Mouse (Mus musculus) kidney, postnatal 25 days (tissue): ENCODE data around the gene Nppb.
A peak's percentile ranks its signal among the peaks of the same experiment; 100 is the strongest.

Source experiments
- DNase-seq, 2 experiments: peaks; one replicate each; pipeline ENCODE4 v3.0.0; 2021; ENCODE audit warnings: mixed read lengths in 2 of 2

Nppb gene

DNA sequence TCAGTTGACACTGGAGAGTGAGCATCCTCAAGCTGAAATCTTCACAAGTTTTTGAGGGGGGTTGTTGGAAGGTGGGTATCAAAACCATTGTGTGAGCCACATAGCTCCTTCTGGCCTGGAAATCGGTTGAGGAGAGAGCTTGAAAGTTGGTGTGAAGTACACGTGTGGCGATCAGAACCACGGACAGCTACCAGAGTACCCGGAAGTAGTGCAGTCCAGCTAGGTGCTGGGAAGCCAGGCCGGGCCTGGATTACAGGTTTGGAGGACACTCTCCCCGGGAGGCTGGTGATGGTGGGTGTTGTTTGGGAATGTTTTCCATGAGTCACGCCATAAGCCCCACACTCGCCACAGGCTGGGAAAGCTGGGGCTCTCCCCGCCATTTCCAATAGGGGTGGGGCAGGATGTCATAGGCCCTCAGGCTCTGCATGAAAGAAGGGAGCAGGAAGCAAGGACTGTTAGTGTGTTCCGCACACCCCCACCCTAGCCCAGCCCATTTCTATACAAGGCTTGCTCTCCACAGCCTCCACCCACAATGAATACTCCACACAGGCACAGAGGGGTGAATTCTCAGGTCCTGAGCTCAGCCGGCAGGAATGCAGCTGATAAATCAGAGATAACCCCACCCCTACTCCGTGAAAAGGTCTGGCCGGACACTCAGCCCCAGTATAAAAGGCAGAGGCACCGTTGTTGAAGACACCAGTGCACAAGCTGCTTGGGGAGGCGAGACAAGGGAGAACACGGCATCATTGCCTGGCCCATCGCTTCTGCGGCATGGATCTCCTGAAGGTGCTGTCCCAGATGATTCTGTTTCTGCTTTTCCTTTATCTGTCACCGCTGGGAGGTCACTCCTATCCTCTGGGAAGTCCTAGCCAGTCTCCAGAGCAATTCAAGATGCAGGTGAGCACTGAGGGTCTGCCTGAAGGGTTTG lies at the start of gene Nppb:
Gene Nppb, plus strand, starts transcription at position 584 of the 928 bp plus-strand sequence.
- peak; percentile 70 to 74 for DNase-seq

DNA sequence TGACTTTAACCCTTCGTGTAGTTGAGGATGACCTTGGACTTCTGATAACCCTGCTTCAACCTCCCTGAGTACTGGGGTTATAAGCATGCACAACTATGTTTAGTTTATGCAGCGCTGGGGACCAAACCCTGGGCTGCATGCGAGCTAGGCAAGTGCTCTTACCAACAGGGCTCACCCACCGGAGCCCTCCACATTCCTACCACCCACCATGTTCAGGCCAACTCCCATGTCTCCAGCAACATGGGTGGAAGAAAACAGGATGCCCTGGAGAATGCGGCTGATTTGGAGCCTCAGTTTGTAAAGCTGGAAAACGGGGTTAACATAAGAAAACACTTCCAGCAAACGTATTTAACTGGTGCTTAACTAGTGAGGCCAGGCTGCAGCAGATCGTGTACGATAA lies 49.7 kb upstream of the Nppb start:
- DNase-seq: no peak

GRCm38 (mm10) chr4:147936331-147936954 lies 49.1 kb upstream of the Nppb start, which contains the start of gene Plod1:
TSS of gene Plod1 (minus strand) at chr4:147936767.
- DNase-seq: peak; percentile 88 to 93

GRCm38 (mm10) chr4:147937021-147937420 lies 48.6 kb upstream of the Nppb start:
- no peak for DNase-seq

- no peak for DNase-seq
These were observed 48.1 kb upstream of the Nppb start for GRCm38 (mm10) chr4:147937486-147937885.

DNA sequence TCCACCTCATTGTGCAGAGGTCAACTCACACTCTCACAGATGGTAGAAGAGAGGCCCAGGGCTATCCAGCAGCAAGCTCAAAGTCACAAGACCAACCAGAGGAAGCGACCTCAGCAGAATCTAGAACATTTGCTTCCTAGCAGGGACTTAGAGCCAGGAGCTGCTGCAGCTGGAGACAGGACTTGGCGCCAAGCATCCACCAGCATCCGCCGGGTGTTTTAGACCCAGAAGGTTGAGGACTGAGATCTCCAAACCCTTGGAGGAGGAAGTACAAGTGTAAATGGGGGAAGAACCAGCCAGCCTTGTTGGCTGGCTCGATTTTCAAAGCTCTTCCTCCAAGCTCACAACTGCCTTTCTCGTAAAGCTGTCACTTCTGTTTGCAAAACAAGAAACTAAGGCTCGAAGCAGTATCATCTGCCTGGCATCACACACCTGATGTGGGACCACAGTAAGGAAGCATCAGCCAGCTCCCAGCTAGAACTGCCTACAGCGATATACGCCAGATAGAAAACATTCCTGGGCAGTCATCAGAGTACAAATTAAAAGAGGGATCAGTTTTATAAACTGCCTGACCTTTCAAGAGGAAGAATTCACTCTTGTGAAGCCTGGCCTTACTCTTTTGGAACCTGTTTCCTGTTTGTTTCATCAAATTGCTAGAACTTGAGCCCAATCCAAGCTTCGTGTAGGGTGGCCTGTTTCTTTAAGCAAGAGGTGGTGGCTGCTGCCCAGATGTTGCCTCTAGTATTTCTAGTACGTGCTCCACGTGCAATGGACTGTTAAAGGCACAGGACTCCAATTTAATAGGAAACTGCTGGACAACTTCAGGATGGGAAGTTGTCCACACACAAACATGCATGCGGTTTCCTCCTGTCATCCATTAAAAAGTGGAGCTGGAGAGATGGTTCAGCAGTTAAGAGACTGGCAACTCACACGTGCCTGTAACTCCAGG lies 47.2 kb upstream of the Nppb start:
- peak; percentile 54 to 82 for DNase-seq

GRCm38 (mm10) chr4:147940111-147940510 lies 45.5 kb upstream of the Nppb start:
- DNase-seq: peak in 1 of 2 experiments; percentile 17

- DNase-seq: peak; percentile 94 to 96
These were observed 45.0 kb upstream of the Nppb start, which contains the start of gene 2510039O18Rik for GRCm38 (mm10) chr4:147940576-147941044. TSS of gene 2510039O18Rik (plus strand) at chr4:147940895.

GRCm38 (mm10) chr4:147941045-147942020 lies 44.3 kb upstream of the Nppb start:
- peak; percentile 39 to 68 for DNase-seq

- DNase-seq: peak; percentile 62 to 86
These were observed 42.6 kb upstream of the Nppb start for GRCm38 (mm10) chr4:147943005-147943404.

DNA sequence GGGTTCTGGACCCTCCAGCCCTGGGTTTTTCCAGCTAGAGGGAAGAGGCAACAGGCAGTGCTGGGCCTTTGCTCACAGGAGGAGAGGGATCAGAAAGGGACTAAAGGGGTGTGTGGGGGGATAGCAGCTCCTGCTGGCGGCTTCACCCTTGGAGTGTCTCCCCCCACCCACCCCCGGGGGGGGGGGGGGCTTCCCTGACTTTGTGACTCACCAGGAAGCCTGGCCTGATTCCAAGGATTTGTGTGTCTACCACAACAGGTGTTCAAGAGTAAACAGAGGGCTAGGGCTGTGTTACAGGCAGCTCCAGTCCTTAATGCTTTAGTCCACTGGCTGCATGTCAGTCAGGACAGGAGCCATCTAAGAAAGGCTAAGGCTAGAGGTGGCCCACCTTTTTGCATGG lies 38.1 kb upstream of the Nppb start:
- no peak for DNase-seq

- peak; percentile 34 to 68 for DNase-seq
These were observed 32.0 kb upstream of the Nppb start for GRCm38 (mm10) chr4:147953590-147953989.

- peak; percentile 20 to 30 for DNase-seq
These were observed 28.4 kb upstream of the Nppb start for GRCm38 (mm10) chr4:147957141-147957540.

- peak; percentile 78 to 90 for DNase-seq
These were observed 25.4 kb upstream of the Nppb start for GRCm38 (mm10) chr4:147959881-147960831.

DNA sequence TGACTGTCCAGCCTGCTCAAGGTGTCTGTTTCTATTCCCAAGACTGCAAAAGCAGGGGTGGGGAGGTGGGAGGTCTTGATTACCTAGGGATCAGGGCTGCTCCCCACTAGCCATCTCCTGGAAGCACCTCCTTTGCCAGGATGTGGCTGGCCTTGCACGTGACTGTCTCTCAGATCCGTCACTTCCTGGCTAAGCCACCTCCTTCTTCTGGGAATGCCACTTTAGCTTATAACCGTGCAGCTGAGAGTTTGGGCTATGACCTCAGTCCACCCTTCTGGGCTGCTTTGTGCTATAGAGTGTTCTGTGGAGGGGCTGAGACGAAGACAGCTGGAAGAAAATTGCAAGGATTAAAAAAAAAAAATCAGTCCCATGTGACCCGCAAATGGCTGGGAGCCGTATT lies 22.8 kb upstream of the Nppb start:
- DNase-seq: peak in 1 of 2 experiments; percentile 30

GRCm38 (mm10) chr4:147963623-147964022 lies 22.0 kb upstream of the Nppb start:
- no peak for DNase-seq

GRCm38 (mm10) chr4:147965712-147966111 lies 19.9 kb upstream of the Nppb start:
- peak; percentile 66 to 85 for DNase-seq

DNA sequence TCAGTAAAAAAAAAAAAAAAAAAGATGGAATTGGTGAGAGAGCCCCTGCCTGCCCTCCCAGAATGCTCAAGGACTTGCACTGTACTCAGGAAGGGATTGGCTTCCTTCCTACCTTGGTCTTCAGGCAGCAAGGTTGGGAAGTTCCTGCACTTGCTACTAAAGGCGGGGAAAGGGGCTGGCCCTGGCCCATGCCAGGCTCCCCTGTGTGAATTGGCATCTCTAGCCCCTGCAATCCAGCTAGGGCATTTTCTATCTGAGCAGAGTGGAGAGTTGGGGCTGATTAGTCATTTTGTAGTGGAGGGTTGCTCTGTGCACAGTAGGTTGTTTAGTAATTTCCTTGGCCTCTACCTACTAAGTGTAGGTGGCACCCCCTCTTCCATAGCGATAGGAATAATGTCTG lies 16.8 kb upstream of the Nppb start:
- peak in 1 of 2 experiments; percentile 30 for DNase-seq

GRCm38 (mm10) chr4:147969337-147969736 lies 16.3 kb upstream of the Nppb start:
- DNase-seq: no peak

DNA sequence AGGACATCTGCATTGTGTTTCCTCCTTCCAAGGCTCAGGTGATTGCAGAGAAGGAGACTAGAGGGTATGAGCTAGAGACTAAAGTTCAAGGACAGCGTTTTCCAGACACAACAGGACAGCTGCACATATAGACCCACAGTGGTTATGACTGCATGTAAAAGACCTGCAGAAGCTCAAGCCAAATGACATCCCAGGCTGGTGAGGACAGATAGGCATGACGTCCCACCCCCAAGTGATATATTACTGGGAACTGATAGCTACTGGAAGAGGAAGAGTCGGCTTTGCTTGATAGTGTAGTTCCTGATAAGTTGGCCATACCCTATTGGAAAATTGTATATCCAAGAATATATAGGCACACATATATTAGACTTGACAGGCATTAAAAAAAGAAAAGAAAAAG lies 9.4 kb upstream of the Nppb start:
- DNase-seq: no peak
